Mouse (Mus musculus): ENCODE results near the gene Fkbp2.
"Not testable (repeated sequence)": the region's sequence is repeated elsewhere in the genome, so short reads cannot be mapped to it uniquely, and the experiment has no call there.

Fkbp2 gene

DNA sequence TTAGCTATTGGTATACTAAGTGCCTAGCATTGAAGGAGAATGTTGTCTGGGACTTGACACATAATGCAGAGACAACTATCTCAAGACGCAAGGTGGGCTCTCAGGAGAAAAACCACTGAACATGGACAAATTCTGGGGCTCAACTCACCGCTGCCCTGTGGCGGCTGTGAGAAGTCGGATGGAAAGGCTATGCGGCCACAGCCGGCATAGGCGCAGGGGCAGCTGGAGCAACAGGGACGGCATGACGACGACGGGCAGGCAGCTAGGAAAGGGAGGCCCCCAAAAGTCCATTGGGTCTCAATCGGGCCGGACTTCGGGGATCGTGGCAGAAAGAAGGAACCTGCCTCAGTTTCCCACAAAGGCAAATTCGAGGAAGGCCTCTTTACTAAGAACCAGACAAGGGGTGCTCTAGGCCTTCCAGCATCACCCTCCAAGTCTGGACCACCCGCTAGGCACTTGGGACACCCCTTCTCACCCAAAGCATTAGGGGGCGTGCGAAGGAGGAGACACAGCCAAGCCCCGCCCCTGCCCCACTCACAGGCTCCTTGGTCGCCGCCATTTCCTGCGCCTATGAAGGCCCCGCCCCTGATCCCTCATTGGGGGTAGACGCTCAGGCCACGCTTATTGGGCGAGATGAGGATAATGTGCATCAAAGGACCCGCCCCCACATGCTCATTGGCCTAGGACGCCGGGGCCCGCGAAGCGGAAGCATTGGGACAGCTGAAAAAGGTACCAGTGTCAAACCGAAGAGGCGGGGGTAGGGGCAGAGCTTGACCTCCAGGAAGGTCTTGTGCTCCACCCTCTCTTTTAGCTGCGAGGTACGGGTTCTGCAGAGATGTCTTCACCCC, 11.9 kb upstream of the Fkbp2 start, which contains the start of gene Dnajc4:
Gene Dnajc4, minus strand, starts transcription at position 562 of the 848 bp plus-strand sequence.
- peak; percentile 89 for DNase-seq (ENCODE audit: extremely low read depth, insufficient read length, low spot score)

DNA sequence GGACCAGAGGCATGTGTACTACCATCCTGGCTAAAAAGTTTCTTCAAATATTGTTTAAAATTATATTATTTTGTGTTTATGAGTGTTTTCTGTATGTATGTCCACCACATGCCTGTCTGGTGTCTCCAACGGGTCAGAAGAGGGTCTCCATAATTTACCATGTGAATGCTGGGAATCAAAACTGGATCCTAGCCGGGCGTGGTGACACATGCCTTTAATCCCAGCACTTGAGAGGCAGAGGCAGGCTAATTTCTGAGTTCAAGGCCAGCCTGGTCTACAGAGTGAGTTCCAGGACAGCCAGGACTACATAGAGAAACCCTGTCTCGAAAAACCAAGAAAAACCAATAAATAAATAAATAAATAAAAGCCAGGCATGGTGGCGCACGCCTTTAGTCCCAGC, 10.9 kb upstream of the Fkbp2 start:
- not testable (repeated sequence) for DNase-seq (ENCODE audit: extremely low read depth, insufficient read length, low spot score)

DNA sequence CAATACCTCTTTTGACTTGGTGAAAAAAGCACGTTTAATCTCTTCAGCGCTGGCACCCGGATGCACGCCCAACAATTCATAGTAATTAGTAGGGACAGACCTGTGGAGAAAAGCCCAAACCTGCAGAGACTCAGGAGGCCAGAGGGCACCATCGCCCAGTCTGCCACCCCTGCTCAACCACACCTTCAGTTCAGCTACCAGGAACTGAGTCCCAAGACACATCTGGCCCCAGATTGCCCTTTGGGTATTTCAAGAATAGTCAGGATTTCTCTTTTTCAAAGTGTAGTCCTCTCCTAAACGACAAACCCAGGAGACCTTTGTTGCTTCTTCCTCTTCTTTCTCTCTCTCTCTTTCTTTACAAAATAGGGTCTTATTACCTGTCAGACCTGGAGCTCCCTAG, 10.4 kb upstream of the Fkbp2 start:
- DNase-seq (ENCODE audit: extremely low read depth, insufficient read length, low spot score): no peak

DNA sequence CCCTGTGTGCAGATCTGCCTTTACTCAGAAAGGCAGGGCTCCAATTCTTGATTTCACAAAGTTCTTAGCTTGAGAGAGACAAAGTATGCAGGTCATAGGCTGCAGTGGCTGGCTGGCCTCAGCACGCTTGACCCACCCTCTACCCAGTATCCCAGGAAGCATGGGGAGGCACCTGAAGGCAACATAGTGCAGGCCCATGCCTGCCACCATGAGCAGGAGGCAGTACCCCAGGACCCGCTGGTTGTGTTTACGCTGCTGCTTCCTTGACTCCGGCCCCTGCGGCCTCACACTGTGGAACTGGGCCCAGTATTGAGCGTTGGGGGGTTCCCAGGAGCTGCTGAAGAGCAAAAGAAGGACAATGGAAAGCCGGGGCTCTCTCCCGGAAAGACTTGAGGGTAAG, 8.9 kb upstream of the Fkbp2 start:
- no peak for DNase-seq (ENCODE audit: extremely low read depth, insufficient read length, low spot score)

DNA sequence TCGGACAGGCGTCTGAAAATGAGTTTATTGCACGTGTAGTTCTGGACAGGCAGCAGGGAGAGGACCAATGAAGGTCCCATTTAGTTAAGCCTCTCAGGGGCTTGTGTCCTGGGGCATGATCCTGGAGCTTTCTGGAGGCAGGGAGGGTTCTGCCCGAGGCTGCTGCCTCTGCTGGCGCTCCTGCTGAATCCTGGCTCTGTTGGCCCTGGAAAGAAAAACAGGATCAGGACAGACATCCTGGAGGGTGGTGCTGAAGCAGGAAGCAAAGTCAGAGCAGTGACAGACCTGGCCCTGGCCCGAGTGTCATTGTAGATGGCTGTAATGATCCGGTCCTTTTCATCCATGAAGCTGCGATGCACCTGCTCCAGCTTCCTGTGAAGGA, 7.6 kb upstream of the Fkbp2 start:
- DNase-seq (ENCODE audit: extremely low read depth, insufficient read length, low spot score): no peak

DNA sequence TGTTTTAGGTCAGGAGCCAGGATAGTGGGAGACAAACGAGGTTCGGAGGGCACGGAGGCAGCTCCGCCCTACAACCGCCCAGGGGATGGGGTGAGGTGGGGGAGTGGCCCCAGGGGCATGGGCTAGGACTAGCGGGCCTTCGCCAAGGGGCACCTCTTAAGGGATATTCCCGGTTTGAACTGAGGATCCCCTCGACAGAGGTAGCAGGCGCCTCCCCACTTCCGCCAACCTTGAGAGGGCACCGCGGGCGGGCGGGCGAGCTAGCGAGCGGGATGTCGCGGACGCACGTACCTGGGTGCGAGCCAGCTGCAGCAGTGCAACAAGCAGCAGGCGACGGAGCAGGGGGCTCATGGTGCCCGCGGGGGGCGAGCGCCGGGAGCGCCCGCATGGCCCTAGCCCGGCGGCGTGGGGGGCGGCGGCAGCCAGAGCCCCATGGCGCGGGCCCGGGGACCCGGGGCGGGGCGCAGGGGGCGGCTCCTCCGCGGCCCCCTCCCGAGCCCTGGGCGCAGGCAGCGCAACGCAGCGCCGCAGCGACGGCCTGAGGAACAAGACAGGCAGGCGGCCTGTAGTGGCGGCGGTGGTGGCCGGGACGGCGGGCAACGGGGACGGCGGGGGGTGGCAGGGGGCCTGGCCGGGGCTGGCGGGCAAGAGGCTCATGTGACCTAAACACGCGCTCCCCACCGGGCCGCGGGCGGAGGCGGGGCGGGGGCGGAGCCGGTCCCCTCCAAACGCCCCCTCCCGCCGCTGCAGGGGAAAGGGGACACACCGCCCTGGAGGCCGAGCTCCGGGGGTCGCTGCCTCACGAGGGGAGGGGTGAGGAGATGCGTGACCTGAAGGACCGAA, 7.0 kb upstream of the Fkbp2 start, which contains the start of gene Vegfb:
Gene Vegfb, minus strand, starts transcription at position 591 of the 843 bp plus-strand sequence.
- peak; percentile 81 for DNase-seq (ENCODE audit: extremely low read depth, insufficient read length, low spot score)

DNA sequence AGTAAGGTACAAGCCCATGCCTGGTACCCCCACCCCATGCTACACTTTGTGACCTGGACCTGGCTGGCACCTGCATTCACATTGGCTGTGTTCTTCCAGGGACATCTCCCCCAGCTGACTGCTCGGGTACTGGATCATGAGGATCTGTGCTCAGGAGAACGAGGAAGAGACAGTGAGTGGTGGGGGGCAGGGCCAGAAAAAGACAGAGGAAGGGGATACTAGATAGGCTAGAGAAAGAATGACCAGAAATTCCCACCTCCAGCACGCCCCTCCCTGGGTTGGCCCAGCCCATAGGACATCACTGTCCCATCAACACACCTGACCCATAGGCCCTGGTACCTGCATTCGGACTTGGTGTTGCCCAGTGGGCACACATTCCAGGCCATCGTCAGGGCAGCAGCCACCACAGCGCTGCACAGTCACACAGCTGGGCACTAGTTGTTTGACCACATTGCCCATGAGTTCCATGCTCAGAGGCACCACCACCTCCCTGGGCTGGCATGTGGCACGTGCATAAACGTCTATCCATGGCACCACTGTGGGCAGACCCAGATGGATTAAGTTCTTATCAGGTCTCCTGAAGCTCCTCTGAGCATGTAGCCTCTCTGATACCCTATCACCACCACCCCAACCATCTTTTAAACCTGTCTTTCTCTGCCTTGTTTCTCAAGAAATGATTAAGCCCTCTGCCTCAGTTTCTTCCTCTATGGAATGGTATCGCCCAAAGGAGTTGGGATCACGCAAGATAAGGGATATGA, 5.8 kb upstream of the Fkbp2 start:
- no peak for DNase-seq (ENCODE audit: extremely low read depth, insufficient read length, low spot score)

DNA sequence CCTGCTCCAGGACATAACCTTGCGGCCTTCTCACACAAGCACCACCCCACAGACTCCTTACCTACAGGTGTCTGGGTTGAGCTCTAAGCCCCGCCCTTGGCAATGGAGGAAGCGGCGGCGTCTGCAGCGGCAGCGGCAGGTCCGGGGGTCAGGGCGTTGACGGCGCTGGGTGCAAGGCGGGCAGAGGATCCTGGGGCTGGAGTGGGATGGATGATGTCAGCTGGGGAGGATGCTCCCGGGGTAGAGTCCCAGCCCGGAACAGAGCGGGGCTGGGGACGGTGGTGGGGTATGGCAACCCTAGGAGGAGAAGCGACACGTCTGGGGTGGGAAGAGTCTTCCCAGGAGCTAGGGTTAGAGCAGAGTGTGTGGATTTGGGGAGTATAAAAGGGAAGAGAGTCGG, 5.0 kb upstream of the Fkbp2 start:
- DNase-seq (ENCODE audit: extremely low read depth, insufficient read length, low spot score): no peak

DNA sequence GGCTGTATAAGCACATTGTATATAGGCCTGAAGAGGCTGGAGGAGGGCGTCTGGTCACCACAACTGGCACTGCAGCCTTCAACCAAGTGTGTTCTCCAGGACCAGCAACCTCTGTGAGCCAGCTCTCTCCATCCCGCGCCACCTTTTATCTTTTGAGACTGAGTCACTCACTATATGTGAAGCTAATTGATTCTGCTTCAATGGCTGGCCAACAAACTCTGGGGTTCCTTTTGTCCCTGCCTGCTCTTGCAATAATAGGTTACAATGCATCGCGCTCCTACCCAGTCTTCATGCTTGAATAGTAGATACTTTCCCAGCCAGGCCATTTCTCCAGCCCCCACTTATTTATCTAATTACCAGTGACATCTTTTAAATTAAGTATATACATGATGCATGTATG, 3.3 kb upstream of the Fkbp2 start:
- no peak for DNase-seq (ENCODE audit: extremely low read depth, insufficient read length, low spot score)

DNA sequence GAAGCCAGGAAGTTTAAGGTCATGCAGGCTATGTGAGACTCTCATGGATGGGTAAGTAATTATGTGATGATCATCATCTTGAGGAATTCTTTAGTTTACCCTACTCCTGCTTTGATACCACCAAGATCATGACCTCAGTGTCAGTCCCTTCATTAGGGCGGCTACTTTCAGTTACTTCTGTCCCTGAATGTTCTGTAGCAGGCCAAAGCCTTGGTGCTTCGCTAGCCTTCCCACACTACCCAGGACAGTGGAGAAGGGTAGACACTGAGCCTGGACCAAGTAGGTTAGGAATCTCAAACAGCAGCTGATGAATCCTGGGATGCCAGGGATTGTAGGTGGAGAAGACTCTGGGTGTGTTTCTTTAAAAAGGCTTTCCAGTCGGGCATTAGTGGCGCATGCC, 1.2 kb upstream of the Fkbp2 start:
- DNase-seq (ENCODE audit: extremely low read depth, insufficient read length, low spot score): no peak

DNA sequence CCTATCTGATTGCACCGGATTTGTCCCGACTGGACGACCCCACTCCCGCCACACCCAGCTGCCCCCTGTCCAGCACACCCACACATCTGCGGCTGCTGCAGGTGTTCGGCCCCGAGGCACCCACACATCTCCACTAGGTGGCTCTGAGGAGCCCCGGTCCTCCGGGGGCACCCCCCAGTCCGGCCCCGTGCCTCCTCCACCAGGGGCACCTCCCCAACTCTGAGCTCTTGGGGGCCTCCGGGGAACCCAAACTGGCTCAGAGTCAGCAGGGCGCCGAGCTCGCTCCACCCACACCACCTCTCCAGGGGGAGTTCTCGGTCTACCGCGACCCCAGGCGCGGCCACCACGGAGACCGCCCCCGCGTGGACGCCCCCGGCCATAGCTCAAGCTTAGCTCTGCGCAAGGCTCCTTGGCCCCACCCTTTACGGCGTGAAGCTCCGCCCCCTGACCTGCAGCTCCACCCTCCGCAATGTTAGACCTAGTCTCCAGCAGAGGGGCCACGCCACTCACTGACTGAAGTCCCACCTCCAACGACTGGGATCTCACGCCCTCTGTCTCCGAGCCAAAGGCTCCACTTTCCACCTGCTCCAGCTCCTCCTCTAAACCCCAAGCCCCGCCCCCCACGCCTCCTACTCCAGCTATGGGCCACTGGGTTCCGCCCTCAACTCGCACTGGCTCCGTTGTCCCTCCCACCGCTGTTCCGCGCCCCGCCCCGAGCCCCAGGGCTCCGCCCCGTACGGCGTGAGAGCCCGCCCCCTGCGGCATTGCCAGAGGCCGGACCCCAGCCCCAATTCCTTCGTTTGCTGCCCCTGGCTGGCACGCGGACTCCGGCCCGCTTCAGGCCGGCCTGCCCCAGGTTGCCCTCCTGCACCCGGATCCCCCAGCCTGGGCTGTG, 568 bp downstream of the Fkbp2 start:
- DNase-seq (ENCODE audit: extremely low read depth, insufficient read length, low spot score): peak; percentile 97

DNA sequence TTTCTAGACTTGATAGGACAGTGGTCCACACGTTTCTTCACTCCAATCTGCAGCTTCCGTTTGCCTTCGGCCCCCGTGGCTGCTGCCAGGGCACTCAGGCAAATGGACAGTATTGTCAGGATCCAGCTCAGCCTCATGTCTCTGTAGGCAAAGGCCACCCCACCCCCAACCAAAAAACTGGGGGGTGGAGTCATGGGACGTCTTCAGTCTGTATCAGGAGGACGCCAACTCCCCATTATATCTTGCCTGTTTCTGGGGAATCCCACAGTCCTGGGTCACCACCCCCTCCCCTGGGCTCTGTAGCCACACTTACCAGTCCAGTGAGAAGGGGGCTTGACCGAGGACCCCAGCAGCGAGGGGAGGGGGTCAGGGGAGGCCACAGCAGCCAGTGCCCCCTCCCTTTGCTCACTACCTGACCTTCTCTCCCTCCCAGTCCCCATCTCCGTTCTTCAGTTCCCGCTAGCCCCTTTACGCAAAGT, 1.3 kb downstream of the Fkbp2 start:
- DNase-seq (ENCODE audit: extremely low read depth, insufficient read length, low spot score): peak; percentile 65

DNA sequence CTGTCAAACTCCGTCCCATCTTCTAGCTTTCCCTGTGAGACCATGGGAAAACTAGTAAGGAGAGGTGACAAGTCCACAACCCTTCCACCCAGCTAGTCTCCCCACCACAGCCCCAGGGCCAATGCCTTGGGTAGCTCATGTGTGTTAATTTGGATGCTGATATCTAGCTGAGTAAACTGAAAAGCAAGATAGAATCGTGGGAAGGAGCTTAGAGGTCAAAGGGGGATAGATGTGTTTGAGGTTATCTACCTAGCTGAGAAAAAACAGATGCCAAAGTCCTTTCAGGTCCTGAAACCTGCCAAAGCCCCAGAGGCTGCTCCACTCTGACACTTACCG, 1.7 kb downstream of the Fkbp2 start:
- DNase-seq (ENCODE audit: extremely low read depth, insufficient read length, low spot score): no peak

DNA sequence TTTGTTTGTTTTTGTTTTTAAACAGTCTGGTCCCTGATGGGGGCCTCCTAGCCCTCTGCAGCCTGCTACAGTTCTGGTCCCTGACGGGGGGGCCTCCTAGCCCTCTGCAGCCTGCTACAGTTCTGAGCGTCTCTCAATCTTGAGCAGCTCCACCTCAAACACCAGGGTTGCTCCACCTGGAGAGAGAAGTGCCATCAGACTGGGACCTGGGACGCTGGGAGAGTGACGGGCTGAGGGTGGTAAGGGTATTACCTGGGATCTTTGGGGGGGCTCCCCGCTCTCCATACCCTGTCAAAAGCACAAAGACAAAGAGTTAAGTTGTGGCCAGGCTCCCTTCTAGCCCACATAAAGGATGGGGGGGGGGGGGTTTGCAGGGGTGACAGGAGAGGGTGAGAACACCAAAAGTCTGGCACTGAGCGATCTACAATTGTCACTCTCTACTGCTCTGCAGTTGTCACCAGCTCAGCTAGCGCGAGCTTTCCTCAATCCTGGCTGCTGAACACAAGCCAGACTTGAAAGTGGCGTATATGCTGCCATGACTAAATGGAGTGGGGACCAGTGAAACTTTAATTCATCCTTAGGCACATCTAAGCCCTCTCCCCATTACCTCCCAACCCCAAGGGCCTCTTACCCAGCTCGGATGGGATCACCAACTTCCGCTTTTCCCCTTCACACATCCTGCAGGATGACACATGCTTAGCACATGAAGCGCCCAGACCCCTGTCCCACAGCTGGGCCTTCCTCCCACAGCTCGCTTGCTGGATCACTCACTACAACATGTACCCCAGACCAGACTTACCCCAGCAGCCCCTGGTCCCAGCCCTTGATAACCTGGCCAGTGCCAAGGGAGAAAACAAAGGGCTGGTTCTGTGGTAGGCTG, 2.3 kb downstream of the Fkbp2 start:
- no peak for DNase-seq (ENCODE audit: extremely low read depth, insufficient read length, low spot score)

DNA sequence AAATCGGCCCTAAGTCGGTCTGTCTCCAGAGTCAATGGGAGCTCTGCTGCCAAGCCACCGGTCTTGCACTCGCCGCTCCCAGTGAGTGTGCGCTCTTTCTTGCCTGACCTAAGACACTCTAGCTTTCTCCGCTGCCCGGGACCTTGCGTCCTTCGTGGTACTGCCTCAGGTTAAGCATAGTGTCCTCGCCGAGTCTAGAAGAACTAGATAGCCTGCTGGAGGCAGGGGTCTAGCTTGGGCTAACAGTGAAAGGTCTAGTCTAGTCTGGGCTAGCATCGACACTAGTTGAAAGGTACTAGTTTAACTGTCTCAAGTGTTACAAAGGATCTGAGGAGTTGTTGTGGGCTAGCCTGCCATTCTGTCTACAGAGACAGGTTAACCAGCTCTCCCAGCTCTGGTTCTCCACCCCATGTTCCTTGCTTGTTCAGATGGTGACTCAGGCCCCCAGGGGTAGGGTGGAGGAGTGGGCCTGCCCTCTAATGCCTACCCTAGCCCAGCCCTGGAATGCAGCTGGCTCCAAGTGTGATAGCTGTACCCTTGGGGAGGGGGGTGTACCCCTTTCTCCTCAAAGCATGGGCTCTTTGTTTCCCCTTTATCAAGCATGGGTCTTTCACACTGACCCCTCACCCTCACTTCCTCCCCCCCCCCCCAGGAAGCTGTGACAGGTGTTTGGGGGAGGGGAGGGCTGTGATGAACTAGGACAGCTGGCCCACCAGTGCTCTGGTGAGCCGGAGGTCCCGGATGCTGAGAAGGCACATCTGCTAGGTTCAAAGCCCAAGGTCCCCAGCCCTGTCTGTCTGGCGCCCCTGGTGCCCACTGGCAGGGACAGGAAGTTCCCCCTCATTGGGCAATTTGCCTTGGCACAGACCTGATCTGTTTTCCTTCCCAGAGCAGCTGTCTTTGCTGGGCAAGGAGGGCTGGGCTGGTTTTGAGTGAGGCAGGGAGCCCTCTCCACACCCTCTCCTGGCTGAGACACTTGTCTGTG, 4.5 kb downstream of the Fkbp2 start, which contains the start of gene Plcb3:
Gene Plcb3, minus strand, starts transcription at position 934 of the 985 bp plus-strand sequence.
- peak; percentile 72 for DNase-seq (ENCODE audit: extremely low read depth, insufficient read length, low spot score)

DNA sequence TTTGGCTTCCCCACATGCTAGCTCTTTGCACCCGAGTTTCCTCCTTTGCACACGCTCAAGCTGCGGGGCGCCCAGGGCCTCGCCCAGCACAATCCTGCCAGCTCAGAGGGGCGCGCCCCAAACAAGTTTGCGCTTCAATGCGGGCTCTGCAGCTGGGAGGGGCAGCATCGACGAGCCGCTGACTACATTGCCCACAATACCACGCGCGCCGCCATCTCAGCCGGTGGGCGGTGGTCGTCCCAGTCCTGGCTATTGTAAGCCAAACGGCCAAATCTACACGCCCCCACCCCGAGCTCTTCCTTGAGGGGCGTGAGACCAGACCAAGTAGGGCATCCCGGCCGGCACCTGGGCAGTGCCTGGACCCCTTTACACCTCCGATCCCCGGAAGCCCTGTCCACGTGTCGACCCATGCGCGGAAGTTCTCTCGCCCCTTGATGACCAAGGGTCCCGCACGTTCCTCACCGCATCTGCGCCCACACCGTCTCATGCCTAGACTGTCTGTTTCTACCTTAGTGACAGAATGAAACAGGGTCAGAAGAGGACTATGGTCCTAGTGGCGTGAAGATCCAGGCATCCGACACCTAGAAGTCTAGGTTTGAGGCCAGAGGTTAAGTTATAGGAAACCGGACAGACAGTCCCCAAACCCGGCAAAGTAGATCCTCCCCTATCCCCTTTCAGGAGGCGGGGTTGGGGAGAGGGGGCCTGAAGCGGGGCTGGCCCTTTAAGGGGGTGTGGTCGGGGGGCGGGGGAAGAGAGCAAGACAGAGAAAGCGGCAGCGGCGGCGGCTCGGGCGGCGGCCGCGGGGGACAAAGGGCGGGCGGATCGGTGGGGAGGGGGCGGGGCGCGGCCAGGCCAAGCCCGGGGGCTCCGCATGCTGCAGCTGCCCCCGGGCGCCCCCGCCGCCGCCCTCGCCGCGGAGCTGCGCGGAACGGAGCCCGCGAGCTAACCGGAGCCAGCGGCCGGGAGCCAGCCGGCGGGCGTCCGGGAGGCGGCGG, 5.8 kb downstream of the Fkbp2 start, which contains the start of gene Ppp1r14b:
Gene Ppp1r14b, plus strand, starts transcription at position 758 of the 995 bp plus-strand sequence.
- peak; percentile 85 for DNase-seq (ENCODE audit: extremely low read depth, insufficient read length, low spot score)

All from 3134 (cell line).